Mouse (Mus musculus): ENCODE measurements at regions not wholly inside any gene's neighbourhood (a gene's known extent, or its start where the extent isn't known, plus 50 kb on each side); places are given as distances from the start of the nearest gene placed in this dataset.

- ATAC-seq (no peak), DNase-seq (ENCODE audit: low read depth, low spot score) (no peak)
- in situ Hi-C loops (cut with MboI; ENCODE audit: low pct_unique_long_range_greater_than_20kb) = no loop called here
- ChIA-PET POLR2A (no interaction called here), CTCF (no interaction called here)
- no peak for TF ChIP-seq CTCF (IDR thresholded peaks at IDR 0.05)
- H3K27me3 ChIP-seq = no peaks in the 10 kb centered on the region
Observed at GRCm38 (mm10) chr12:95388185-95388584, 303.8 kb upstream of the Flrt2 start.

DNA sequence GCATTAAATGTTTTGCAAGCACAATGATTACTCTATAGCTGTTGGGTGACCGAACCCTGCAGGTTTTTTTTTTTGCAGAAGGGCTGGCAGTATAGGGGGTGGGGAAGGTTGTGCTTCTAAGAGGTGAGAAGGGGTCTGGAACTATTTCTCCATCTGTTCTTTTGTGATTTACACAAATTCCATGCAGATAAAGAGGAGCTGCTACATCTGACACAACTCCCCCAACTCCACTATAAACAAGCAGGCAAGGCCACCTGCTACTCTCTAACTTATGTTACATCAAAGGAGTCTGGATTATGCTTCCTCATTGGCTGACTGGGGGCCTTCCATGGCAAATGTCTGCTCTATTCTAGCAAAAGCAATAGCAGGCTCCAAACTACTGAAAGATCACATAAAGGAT, 299.2 kb upstream of the Flrt2 start:
- H3K27me3 ChIP-seq = no peaks in the 10 kb centered on the region
- TF ChIP-seq CTCF (IDR thresholded peaks at IDR 0.05) = no peak
- no peak for DNase-seq (ENCODE audit: low read depth, low spot score)
- in situ Hi-C loops (cut with MboI; ENCODE audit: low pct_unique_long_range_greater_than_20kb) = no loop called here
- ChIA-PET POLR2A (no interaction called here), CTCF (no interaction called here)
- no peak for ATAC-seq

DNA sequence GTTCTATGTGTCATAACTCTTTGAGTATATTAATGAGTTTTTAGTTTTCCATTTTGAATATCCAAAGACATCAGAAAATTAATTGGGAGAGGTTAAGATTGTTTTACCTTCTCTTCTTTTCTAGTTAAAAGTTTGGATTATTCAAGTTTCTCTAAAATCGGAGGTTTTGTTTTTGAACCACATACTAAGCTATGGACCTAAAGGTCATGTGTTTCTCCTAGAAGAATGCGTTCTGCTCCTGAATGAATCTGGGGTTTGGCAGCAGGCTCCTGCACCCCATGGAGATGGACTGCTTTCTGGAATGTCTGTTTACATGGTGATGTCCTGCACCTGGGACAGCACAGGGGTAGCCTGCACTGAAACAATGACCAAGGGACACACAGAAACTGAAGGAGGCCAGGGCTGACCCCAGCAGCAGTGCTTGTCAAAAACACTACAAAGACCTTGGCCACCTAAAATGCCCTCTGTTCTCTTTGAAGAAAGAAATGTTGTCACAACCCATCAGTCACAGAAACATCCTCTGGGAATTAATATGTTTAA, 297.0 kb upstream of the Flrt2 start:
- ATAC-seq = no peak
- CTCF ChIA-PET = no interaction called here
- POLR2A ChIA-PET = no interaction called here
- in situ Hi-C loops (cut with MboI; ENCODE audit: low pct_unique_long_range_greater_than_20kb) = no loop called here
- no peak for DNase-seq (ENCODE audit: low read depth, low spot score)
- H3K27me3 ChIP-seq = no peaks in the 10 kb centered on the region
- no peak for TF ChIP-seq CTCF (IDR thresholded peaks at IDR 0.05)

- no peak for DNase-seq (ENCODE audit: low read depth, low spot score)
- ChIA-PET CTCF (no interaction called here), POLR2A (no interaction called here)
Observed at GRCm38 (mm10) chr12:95420861-95421260, 271.2 kb upstream of the Flrt2 start.

GRCm38 (mm10) chr12:95424739-95425138, 267.3 kb upstream of the Flrt2 start:
- in situ Hi-C loops (cut with MboI; ENCODE audit: low pct_unique_long_range_greater_than_20kb) = no loop called here
- no peak for TF ChIP-seq CTCF (IDR thresholded peaks at IDR 0.05)
- CTCF ChIA-PET = no interaction called here
- POLR2A ChIA-PET = no interaction called here
- ATAC-seq = no peak
- DNase-seq (ENCODE audit: low read depth, low spot score) = no peak
- H3K27me3 ChIP-seq = no peaks in the 10 kb centered on the region

More at GRCm38 (mm10) chr12:95420861-95421260, 271.2 kb upstream of the Flrt2 start:
- H3K27me3 ChIP-seq = no peaks in the 10 kb centered on the region
- in situ Hi-C loops (cut with MboI; ENCODE audit: low pct_unique_long_range_greater_than_20kb) = no loop called here
- no peak for TF ChIP-seq CTCF (IDR thresholded peaks at IDR 0.05)
- ATAC-seq = no peak

DNA sequence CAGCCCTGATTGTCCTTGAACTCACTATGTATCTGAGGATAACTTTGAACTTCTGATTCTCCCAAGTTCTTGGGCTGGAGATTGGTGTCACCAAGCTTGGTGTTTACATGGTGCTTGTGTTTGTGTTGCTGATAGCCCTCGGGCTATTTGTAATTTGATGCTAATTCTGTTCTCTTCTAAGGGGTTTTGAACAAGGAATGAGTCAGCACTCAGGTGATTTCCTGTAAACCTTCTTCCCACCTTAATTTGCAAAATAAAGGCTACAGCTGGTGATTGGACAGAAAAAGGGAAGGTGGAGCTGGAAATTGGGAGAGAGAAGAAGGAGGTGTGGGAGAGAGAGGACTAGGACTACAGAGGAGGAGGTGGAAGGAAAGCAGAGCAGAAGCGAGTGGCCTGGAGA, 254.8 kb upstream of the Flrt2 start:
- ChIA-PET CTCF (no interaction called here), POLR2A (no interaction called here)
- ATAC-seq (no peak), DNase-seq (ENCODE audit: low read depth, low spot score) (no peak)
- in situ Hi-C loops (cut with MboI; ENCODE audit: low pct_unique_long_range_greater_than_20kb) = no loop called here
- TF ChIP-seq CTCF (IDR thresholded peaks at IDR 0.05) = no peak
- no peaks in the 10 kb centered on the region for H3K27me3 ChIP-seq

DNA sequence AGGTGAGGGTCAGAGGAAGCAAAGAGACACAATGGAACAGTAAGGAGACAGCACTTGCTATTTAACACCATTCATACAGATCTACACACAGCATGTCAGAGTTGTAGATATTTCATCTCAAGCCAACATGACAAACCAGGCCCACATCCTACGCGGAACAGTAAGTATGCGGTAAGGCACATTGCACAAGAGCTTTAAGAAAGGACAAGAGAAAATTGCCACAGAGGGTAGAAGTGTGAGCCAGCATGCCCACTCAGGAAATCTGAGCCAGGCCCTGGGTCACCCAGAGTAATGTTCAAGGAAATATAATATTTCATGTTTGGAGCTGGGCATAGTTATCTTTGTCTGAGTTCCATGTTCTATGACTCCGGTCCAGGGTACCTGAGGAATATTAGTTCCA, 234.5 kb upstream of the Flrt2 start:
- DNase-seq (ENCODE audit: low read depth, low spot score) = no peak
- ATAC-seq = no peak
- POLR2A ChIA-PET = no interaction called here
- no peaks in the 10 kb centered on the region for H3K27me3 ChIP-seq
- CTCF ChIA-PET = no interaction called here
- in situ Hi-C loops (cut with MboI; ENCODE audit: low pct_unique_long_range_greater_than_20kb) = no loop called here
- no peak for TF ChIP-seq CTCF (IDR thresholded peaks at IDR 0.05)

- ATAC-seq (peak; percentile 54), DNase-seq (ENCODE audit: low read depth, low spot score) (no peak)
- in situ Hi-C loops (cut with MboI; ENCODE audit: low pct_unique_long_range_greater_than_20kb) = no loop called here
Observed at GRCm38 (mm10) chr12:95466502-95467490, 225.2 kb upstream of the Flrt2 start.

GRCm38 (mm10) chr12:95469897-95470296, 222.1 kb upstream of the Flrt2 start:
- in situ Hi-C loops (cut with MboI; ENCODE audit: low pct_unique_long_range_greater_than_20kb) = no loop called here
- ChIA-PET POLR2A (no interaction called here), CTCF (no interaction called here)
- H3K27me3 ChIP-seq = no peaks in the 10 kb centered on the region
- no peak for TF ChIP-seq CTCF (IDR thresholded peaks at IDR 0.05)
- ATAC-seq (no peak), DNase-seq (ENCODE audit: low read depth, low spot score) (no peak)

More at GRCm38 (mm10) chr12:95466502-95467490, 225.2 kb upstream of the Flrt2 start:
- ChIA-PET POLR2A (interaction anchor here (0.6 kb wide), 1 partner anchor 12 kb away, joined by 3 read pairs; no protein-coding TSS in a partner anchor), CTCF (interaction anchor here (1.0 to 1.7 kb wide), 4 partner anchors 9 to 224 kb away, joined by 3 to 5 read pairs (median 4); no protein-coding TSS in a partner anchor)
- H3K27me3 ChIP-seq = no peaks in the 10 kb centered on the region
- no peak for TF ChIP-seq CTCF (IDR thresholded peaks at IDR 0.05)

DNA sequence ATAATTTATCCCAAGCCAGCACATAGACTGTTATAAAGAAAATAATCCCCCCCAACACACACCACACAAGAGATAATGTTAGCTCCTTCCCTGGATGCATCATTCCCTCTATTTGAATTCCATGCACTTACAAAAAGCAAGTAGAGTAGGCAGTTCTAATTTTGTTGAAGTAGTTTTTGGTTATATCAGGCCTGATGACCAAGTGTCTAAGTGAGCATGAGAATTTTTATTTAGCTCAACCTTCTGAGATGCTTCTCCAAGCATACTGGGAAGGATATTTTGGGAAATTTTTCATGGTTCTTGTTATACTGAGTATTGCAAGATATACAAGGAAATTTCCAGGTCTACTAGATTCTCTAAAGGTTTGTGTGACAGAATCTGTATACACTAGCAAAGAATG, 205.5 kb upstream of the Flrt2 start:
- CTCF ChIA-PET = no interaction called here
- in situ Hi-C loops (cut with MboI; ENCODE audit: low pct_unique_long_range_greater_than_20kb) = no loop called here
- POLR2A ChIA-PET = no interaction called here
- DNase-seq (ENCODE audit: low read depth, low spot score) (no peak), ATAC-seq (no peak)
- no peaks in the 10 kb centered on the region for H3K27me3 ChIP-seq
- TF ChIP-seq CTCF (IDR thresholded peaks at IDR 0.05) = no peak

DNA sequence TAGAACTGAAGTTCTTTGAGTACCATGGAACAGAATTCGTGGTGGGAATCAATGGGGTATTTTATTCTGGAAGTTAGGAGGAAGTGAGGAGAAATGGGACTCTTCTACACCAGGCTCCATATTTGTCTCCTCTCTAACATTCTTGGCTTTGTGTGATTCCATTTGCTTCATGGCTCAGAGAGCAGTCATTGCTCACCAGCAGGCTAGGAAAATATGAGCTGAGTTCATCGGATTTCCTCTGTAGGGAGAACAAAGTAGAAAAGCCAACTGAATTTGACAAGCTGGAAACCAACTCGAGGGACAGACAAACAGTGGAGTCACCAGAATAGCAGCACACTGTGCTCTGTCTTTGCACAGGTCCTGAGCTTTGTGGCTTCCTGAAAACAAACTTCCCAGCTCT, 203.7 kb upstream of the Flrt2 start:
- in situ Hi-C loops (cut with MboI; ENCODE audit: low pct_unique_long_range_greater_than_20kb) = no loop called here
- TF ChIP-seq CTCF (IDR thresholded peaks at IDR 0.05) = no peak
- DNase-seq (ENCODE audit: low read depth, low spot score) (no peak), ATAC-seq (no peak)
- ChIA-PET POLR2A (no interaction called here), CTCF (interaction anchor here (0.6 to 1.0 kb wide), 2 partner anchors 21 to 987 kb away, joined by 3 read pairs; no protein-coding TSS in a partner anchor)
- H3K27me3 ChIP-seq = no peaks in the 10 kb centered on the region

All from Patski (cell line).